Mouse (Mus musculus): ENCODE data around the gene Hpcal1. TPM values are rescaled to one million over a fixed set of nuclear protein-coding genes. Genes with fewer than 3 reads are reported as not detected.
A peak's percentile ranks its signal among the peaks of the same experiment; 100 is the strongest.
"Not testable (repeated sequence)": the region's sequence is repeated elsewhere in the genome, so short reads cannot be mapped to it uniquely, and the experiment has no call there.

Gene Hpcal1
- polyA plus RNA-seq, 1 experiment from 2014 or later: 16.0 TPM

GRCm38 (mm10) chr12:17747191-17748154 lies 56.8 kb downstream of the Hpcal1 start:
- no peaks in the 10 kb centered on the region for H3K36me3 ChIP-seq
- no peaks in the 10 kb centered on the region for H3K27me3 ChIP-seq
- ATAC-seq (ENCODE audit: low read depth) (0 out of 2 replicates have a peak, but pooled peaks have one; percentile 21), DNase-seq (no peak)
- H3K4me3 ChIP-seq (replicated peaks): no peak overlapping the region
- no peak overlapping the region for H3K4me2 ChIP-seq
- peak overlapping the region; percentile 32; the same call in 1 of the 2 replicates for H3K27ac ChIP-seq
- peaks cover 42% of the 10 kb centered on the region for H3K4me1 ChIP-seq (replicated peaks)
- H3K9ac ChIP-seq: no peak overlapping the region
- no peaks in the 10 kb centered on the region for H3K9me3 ChIP-seq (replicated peaks)
- WGBS (ENCODE audit: insufficient replicate concordance): 37% methylated on average over 10 of the region's 10 CpGs

GRCm38 (mm10) chr12:17748155-17748529 lies 57.5 kb downstream of the Hpcal1 start:
- H3K27me3 ChIP-seq: no peaks in the 10 kb centered on the region
- no peak for ATAC-seq (ENCODE audit: low read depth)
- peak overlapping the region; percentile 32; the same call in 1 of the 2 replicates for H3K27ac ChIP-seq
- H3K9ac ChIP-seq: no peak overlapping the region
- H3K4me1 ChIP-seq (replicated peaks): peaks cover 36% of the 10 kb centered on the region
- H3K36me3 ChIP-seq: no peaks in the 10 kb centered on the region
- H3K4me2 ChIP-seq: no peak overlapping the region
- DNase-seq: no peak
- H3K9me3 ChIP-seq (replicated peaks): no peaks in the 10 kb centered on the region
- 41% methylated on average over 4 of the region's 4 CpGs for WGBS (ENCODE audit: insufficient replicate concordance)
- no peak overlapping the region for H3K4me3 ChIP-seq (replicated peaks)

GRCm38 (mm10) chr12:17749784-17750183 lies 59.1 kb downstream of the Hpcal1 start:
- WGBS (ENCODE audit: insufficient replicate concordance): 62% methylated on average over 3 of the region's 3 CpGs
- no peaks in the 10 kb centered on the region for H3K27me3 ChIP-seq
- peaks cover 35% of the 10 kb centered on the region for H3K4me1 ChIP-seq (replicated peaks)
- no peak for DNase-seq
- no peak overlapping the region for H3K4me3 ChIP-seq (replicated peaks)
- H3K9ac ChIP-seq: no peak overlapping the region
- H3K9me3 ChIP-seq (replicated peaks): no peaks in the 10 kb centered on the region
- H3K36me3 ChIP-seq: no peaks in the 10 kb centered on the region
- H3K27ac ChIP-seq: no peak overlapping the region
- no peak for ATAC-seq (ENCODE audit: low read depth)
- H3K4me2 ChIP-seq: no peak overlapping the region

GRCm38 (mm10) chr12:17750500-17750899 lies 59.8 kb downstream of the Hpcal1 start:
- no peaks in the 10 kb centered on the region for H3K36me3 ChIP-seq
- no peak overlapping the region for H3K9ac ChIP-seq
- no peak overlapping the region for H3K27ac ChIP-seq
- H3K4me2 ChIP-seq: no peak overlapping the region
- H3K4me3 ChIP-seq (replicated peaks): no peak overlapping the region
- DNase-seq (no peak), ATAC-seq (ENCODE audit: low read depth) (no peak)
- WGBS (ENCODE audit: insufficient replicate concordance): 58% methylated on average over 4 of the region's 4 CpGs
- H3K9me3 ChIP-seq (replicated peaks): no peaks in the 10 kb centered on the region
- H3K27me3 ChIP-seq: no peaks in the 10 kb centered on the region
- H3K4me1 ChIP-seq (replicated peaks): peaks cover 35% of the 10 kb centered on the region

GRCm38 (mm10) chr12:17752828-17753227 lies 62.2 kb downstream of the Hpcal1 start:
- no peak for DNase-seq
- 55% methylated on average over 5 of the region's 5 CpGs for WGBS (ENCODE audit: insufficient replicate concordance)

GRCm38 (mm10) chr12:17754771-17755170 lies 64.1 kb downstream of the Hpcal1 start:
- H3K9me3 ChIP-seq (replicated peaks): no peaks in the 10 kb centered on the region
- peaks cover 9% of the 10 kb centered on the region for H3K4me1 ChIP-seq (replicated peaks)
- 67% methylated on average over 1 of the region's 1 CpGs for WGBS (ENCODE audit: insufficient replicate concordance)
- H3K27me3 ChIP-seq: no peaks in the 10 kb centered on the region
- H3K4me3 ChIP-seq (replicated peaks): no peak overlapping the region
- H3K9ac ChIP-seq: no peak overlapping the region
- H3K36me3 ChIP-seq: no peaks in the 10 kb centered on the region
- DNase-seq (no peak), ATAC-seq (ENCODE audit: low read depth) (no peak)
- H3K27ac ChIP-seq: no peak overlapping the region
- no peak overlapping the region for H3K4me2 ChIP-seq

More at GRCm38 (mm10) chr12:17752828-17753227, 62.2 kb downstream of the Hpcal1 start:
- no peak for ATAC-seq (ENCODE audit: low read depth)
- Histone ChIP-seq H3K4me1 (replicated peaks) (peaks cover 19% of the 10 kb centered on the region), H3K27me3 (no peaks in the 10 kb centered on the region), H3K36me3 (no peaks in the 10 kb centered on the region), H3K9ac (no peak overlapping the region), H3K9me3 (replicated peaks) (no peaks in the 10 kb centered on the region), H3K27ac (no peak overlapping the region), H3K4me3 (replicated peaks) (no peak overlapping the region), H3K4me2 (no peak overlapping the region)

- H3K4me3 ChIP-seq (replicated peaks): no peak overlapping the region
- ATAC-seq (ENCODE audit: low read depth) (no peak), DNase-seq (no peak)
- 67% methylated on average over 4 of the region's 4 CpGs for WGBS (ENCODE audit: insufficient replicate concordance)
- no peaks in the 10 kb centered on the region for H3K27me3 ChIP-seq
- no peaks in the 10 kb centered on the region for H3K9me3 ChIP-seq (replicated peaks)
- no peaks in the 10 kb centered on the region for H3K4me1 ChIP-seq (replicated peaks)
- H3K27ac ChIP-seq: no peak overlapping the region
- H3K9ac ChIP-seq: no peak overlapping the region
- H3K4me2 ChIP-seq: no peak overlapping the region
- H3K36me3 ChIP-seq: no peaks in the 10 kb centered on the region
Measured at GRCm38 (mm10) chr12:17756891-17757290, 66.2 kb downstream of the Hpcal1 start.

GRCm38 (mm10) chr12:17762286-17762933 lies 71.8 kb downstream of the Hpcal1 start:
- H3K4me3 ChIP-seq (replicated peaks): no peak overlapping the region
- H3K9ac ChIP-seq: no peak overlapping the region
- DNase-seq (no peak), ATAC-seq (ENCODE audit: low read depth) (no peak)
- peaks cover 16% of the 10 kb centered on the region for H3K4me1 ChIP-seq (replicated peaks)
- no peaks in the 10 kb centered on the region for H3K36me3 ChIP-seq
- H3K4me2 ChIP-seq: no peak overlapping the region
- no peak overlapping the region for H3K27ac ChIP-seq
- no peaks in the 10 kb centered on the region for H3K9me3 ChIP-seq (replicated peaks)
- no peaks in the 10 kb centered on the region for H3K27me3 ChIP-seq
- 52% methylated on average over 6 of the region's 6 CpGs for WGBS (ENCODE audit: insufficient replicate concordance)

GRCm38 (mm10) chr12:17763054-17763453 lies 72.4 kb downstream of the Hpcal1 start:
- Histone ChIP-seq H3K9me3 (replicated peaks) (no peaks in the 10 kb centered on the region), H3K27ac (no peak overlapping the region), H3K9ac (no peak overlapping the region), H3K4me3 (replicated peaks) (no peak overlapping the region), H3K27me3 (no peaks in the 10 kb centered on the region), H3K4me2 (no peak overlapping the region), H3K36me3 (no peaks in the 10 kb centered on the region), H3K4me1 (replicated peaks) (peaks cover 16% of the 10 kb centered on the region)
- ATAC-seq (ENCODE audit: low read depth): no peak
- no peak for DNase-seq

GRCm38 (mm10) chr12:17764005-17764404 lies 73.3 kb downstream of the Hpcal1 start:
- no peak for DNase-seq
- 66% methylated on average over 3 of the region's 3 CpGs for WGBS (ENCODE audit: insufficient replicate concordance)

GRCm38 (mm10) chr12:17767567-17767966 lies 76.9 kb downstream of the Hpcal1 start:
- not testable (repeated sequence) for H3K27ac ChIP-seq; H3K4me3 ChIP-seq (replicated peaks); H3K9me3 ChIP-seq (replicated peaks); H3K9ac ChIP-seq; H3K36me3 ChIP-seq; ATAC-seq (ENCODE audit: low read depth); H3K27me3 ChIP-seq; H3K4me2 ChIP-seq; DNase-seq
- peaks cover 25% of the 10 kb centered on the region for H3K4me1 ChIP-seq (replicated peaks)
- WGBS (ENCODE audit: insufficient replicate concordance): 50% methylated on average over 1 of the region's 1 CpGs

More at GRCm38 (mm10) chr12:17764005-17764404, 73.3 kb downstream of the Hpcal1 start:
- Histone ChIP-seq H3K4me1 (replicated peaks) (peaks cover 22% of the 10 kb centered on the region), H3K4me3 (replicated peaks) (no peak overlapping the region), H3K36me3 (no peaks in the 10 kb centered on the region), H3K9ac (no peak overlapping the region), H3K4me2 (no peak overlapping the region), H3K27ac (no peak overlapping the region), H3K9me3 (replicated peaks) (no peaks in the 10 kb centered on the region), H3K27me3 (no peaks in the 10 kb centered on the region)
- no peak for ATAC-seq (ENCODE audit: low read depth)
